Mouse (Mus musculus): ENCODE measurements around the gene Ivns1abp. TPM values are rescaled to one million over a fixed set of nuclear protein-coding genes. Genes with fewer than 3 reads are reported as not detected.
"Not testable (repeated sequence)": the region's sequence is repeated elsewhere in the genome, so short reads cannot be mapped to it uniquely, and the experiment has no call there.

Gene Ivns1abp
- polyA plus RNA-seq (2012; ENCODE audit: insufficient read depth, insufficient read length, missing spikeins): 115 and 122 TPM in 2 replicates

DNA sequence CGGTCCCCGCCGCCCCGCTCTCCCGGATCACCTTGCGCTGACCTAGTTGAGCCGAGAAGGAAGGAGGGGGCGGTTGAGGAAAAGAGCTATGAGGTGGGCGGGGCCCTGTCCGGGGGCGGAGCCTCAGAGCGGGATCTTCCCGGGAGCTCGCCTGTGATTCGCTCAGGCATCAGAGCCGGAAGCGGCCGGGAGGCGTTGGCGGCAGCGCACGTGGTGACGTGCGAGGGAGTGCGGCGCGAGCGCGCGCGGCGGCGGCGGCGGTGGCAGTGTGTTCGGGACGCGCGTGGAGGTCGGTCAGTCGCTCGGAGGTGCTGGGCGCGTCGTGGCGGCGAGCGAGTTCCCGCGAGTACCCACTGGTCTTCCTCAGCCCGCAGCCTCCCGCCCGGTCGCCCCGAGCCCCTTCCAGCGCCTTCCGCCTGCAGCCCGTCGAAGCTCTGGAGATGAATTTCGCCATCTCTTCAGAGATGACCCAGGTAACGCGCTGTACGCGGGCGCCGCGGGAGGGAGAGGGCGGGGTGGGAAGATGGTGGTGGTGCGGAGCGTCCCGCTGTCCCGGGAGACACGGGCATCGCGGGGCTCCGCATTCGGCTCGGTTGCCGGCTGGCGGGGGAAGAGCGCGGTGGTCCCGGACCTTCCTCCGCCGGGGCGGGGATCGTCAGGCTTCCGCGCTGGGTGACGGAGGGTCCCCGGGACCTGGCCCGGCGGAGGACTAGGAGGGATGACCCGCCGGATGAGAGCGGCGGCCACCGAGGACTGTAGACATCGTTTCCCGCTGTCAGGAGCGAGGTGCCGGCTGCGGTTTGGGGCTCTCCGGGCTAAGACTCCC is at the start of gene Ivns1abp:
Ivns1abp (plus strand) TSS at position 195 of the 826 bp plus-strand sequence.
- peak within 1 kb of the TSS; percentile 98 for H3K4me3 ChIP-seq (ENCODE audit: insufficient read depth, low read length)
- TF ChIP-seq CTCF (IDR thresholded peaks at IDR 0.05; ENCODE audit: low read depth, low read length): no peak
- no peak for TF ChIP-seq POLR2A (IDR thresholded peaks at IDR 0.05; ENCODE audit: borderline replicate concordance, low read depth, low read length)
- H3K4me1 ChIP-seq (ENCODE audit: control insufficient read depth, insufficient read depth, low read length): peaks cover 28% of the 10 kb centered on the region
- H3K27ac ChIP-seq (ENCODE audit: insufficient read depth, low read depth, low read length): peak within 1 kb of the TSS; percentile 94

DNA sequence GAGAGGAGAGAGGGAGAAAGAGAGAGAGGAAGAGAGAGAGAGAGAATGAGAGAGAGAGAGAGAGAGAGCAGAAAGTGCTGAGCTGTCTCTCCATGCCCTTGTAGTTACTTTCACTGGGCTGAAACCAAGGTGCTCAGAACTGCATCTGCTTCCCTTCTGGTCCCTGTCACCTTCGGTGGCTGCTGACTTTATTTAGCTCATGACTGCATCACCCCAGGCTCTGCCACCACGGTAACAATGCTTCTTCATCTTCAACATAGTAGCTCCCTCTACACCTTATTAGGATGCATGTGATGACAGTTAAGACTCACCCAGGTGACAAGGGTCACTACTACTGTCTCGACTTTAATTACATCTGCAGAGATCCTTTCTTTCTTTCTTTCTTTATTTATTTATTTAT is 48.8 kb upstream of the Ivns1abp start:
- H3K4me3 ChIP-seq (ENCODE audit: insufficient read depth, low read length): no peak overlapping the region
- H3K4me1 ChIP-seq (ENCODE audit: control insufficient read depth, insufficient read depth, low read length): no peaks in the 10 kb centered on the region
- TF ChIP-seq CTCF (IDR thresholded peaks at IDR 0.05; ENCODE audit: low read depth, low read length): no peak
- no peak for TF ChIP-seq POLR2A (IDR thresholded peaks at IDR 0.05; ENCODE audit: borderline replicate concordance, low read depth, low read length)
- no peak overlapping the region for H3K27ac ChIP-seq (ENCODE audit: insufficient read depth, low read depth, low read length)

DNA sequence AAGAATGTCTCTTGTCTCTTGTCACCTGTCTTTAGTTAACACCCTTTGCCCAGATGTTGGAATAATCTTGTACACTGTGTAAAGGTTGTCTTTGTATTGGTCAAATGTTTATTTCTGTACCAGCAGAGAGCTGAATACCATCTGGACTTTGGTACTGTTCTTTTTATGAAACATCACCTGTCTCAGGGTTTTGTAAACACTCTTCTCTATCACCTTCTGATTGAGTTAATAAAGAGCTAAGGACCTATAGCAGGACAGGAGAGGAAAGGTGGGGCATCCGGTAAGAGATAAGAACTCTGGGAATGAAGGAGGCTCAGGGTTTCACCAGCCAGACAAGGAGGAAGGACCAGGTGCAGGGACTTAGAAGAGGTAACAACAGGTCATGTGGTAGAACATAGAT is 47.7 kb upstream of the Ivns1abp start:
- H3K4me3 ChIP-seq (ENCODE audit: insufficient read depth, low read length): no peak overlapping the region
- H3K4me1 ChIP-seq (ENCODE audit: control insufficient read depth, insufficient read depth, low read length): no peaks in the 10 kb centered on the region
- H3K27ac ChIP-seq (ENCODE audit: insufficient read depth, low read depth, low read length): no peak overlapping the region
- TF ChIP-seq CTCF (IDR thresholded peaks at IDR 0.05; ENCODE audit: low read depth, low read length) (no peak), POLR2A (IDR thresholded peaks at IDR 0.05; ENCODE audit: borderline replicate concordance, low read depth, low read length) (no peak)

DNA sequence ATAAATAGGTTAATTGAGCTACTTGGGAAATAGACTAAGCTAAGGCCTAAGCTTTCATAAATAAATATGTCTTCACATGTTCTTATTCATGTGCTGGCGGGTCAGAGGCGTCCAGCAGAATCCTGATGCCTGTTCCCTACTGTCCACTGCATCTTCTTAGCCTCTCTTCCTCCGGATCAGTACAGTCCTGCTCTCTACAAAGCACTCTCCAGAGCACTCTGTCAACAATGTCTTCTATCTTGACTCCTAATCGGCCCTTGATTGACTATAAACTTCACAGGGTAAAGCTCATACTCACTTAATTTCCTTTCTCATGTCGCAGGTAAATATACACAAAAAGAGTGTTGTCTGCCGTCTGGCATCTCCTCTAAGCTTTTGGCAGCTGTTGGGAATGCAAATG is 47.3 kb upstream of the Ivns1abp start:
- TF ChIP-seq CTCF (IDR thresholded peaks at IDR 0.05; ENCODE audit: low read depth, low read length) (no peak), POLR2A (IDR thresholded peaks at IDR 0.05; ENCODE audit: borderline replicate concordance, low read depth, low read length) (no peak)
- Histone ChIP-seq H3K4me1 (ENCODE audit: control insufficient read depth, insufficient read depth, low read length) (no peaks in the 10 kb centered on the region), H3K4me3 (ENCODE audit: insufficient read depth, low read length) (no peak overlapping the region), H3K27ac (ENCODE audit: insufficient read depth, low read depth, low read length) (no peak overlapping the region)

DNA sequence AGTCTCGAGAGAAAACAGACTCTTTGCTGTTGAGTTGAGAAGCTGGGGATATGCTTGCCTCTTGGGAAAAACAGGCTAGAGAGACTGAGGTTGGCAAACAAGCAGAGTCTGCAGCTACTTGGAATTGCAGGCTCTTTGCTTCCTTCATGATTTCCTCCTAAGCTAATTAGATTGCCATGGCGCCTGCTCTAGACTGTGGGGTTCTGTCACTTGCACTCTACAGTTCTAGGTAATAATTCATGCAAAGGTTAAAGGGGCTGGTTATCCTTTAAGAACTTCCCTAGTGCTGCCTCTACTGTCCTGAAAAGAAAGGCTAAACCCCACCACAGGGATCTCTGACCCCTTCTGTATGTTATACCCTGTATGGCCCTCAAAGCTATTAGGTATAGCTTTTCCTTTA is 46.7 kb upstream of the Ivns1abp start:
- H3K4me3 ChIP-seq (ENCODE audit: insufficient read depth, low read length): no peak overlapping the region
- TF ChIP-seq CTCF (IDR thresholded peaks at IDR 0.05; ENCODE audit: low read depth, low read length) (no peak), POLR2A (IDR thresholded peaks at IDR 0.05; ENCODE audit: borderline replicate concordance, low read depth, low read length) (no peak)
- H3K27ac ChIP-seq (ENCODE audit: insufficient read depth, low read depth, low read length): no peak overlapping the region
- no peaks in the 10 kb centered on the region for H3K4me1 ChIP-seq (ENCODE audit: control insufficient read depth, insufficient read depth, low read length)

DNA sequence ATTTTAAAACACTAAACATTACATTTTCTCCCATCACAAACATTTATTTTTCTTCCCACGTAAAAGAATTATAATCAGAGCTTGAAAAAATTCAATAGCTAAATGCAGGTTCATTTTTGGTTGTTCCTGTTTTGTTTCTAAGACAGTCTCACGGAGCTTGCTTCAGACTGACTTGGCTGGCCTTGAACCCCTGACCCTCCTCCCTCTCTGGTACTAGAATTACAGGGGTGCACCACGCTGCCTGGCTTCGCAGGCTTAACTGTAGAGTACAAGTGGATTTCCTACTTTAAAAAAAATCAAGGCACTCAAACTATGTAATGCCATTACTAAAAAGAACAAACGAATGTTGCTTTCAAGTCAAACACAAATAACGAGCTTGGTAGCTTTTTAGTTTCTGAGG is 42.8 kb upstream of the Ivns1abp start:
- Histone ChIP-seq H3K27ac (ENCODE audit: insufficient read depth, low read depth, low read length) (no peak overlapping the region), H3K4me3 (ENCODE audit: insufficient read depth, low read length) (no peak overlapping the region), H3K4me1 (ENCODE audit: control insufficient read depth, insufficient read depth, low read length) (no peaks in the 10 kb centered on the region)
- TF ChIP-seq POLR2A (IDR thresholded peaks at IDR 0.05; ENCODE audit: borderline replicate concordance, low read depth, low read length) (no peak), CTCF (IDR thresholded peaks at IDR 0.05; ENCODE audit: low read depth, low read length) (no peak)

DNA sequence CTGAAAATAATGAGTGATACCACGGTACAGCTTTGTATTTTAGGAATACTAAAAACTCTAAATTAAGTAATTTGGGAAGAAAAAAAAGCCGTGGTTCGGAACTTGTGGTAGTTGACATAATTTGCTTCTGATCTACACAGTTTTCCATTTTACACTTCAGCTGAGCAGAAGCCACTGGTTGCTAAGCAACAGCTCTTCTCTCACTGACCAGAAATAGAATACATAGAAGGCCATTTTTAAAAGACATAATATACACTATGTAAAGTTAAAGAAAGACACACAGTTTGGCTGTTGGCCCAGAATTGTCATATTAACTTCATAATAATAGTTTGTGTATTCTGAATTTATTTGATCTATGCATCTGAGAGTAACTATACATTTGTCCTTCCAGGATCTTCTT is 42.4 kb upstream of the Ivns1abp start:
- TF ChIP-seq CTCF (IDR thresholded peaks at IDR 0.05; ENCODE audit: low read depth, low read length): no peak
- TF ChIP-seq POLR2A (IDR thresholded peaks at IDR 0.05; ENCODE audit: borderline replicate concordance, low read depth, low read length): no peak
- Histone ChIP-seq H3K4me3 (ENCODE audit: insufficient read depth, low read length) (no peak overlapping the region), H3K27ac (ENCODE audit: insufficient read depth, low read depth, low read length) (no peak overlapping the region), H3K4me1 (ENCODE audit: control insufficient read depth, insufficient read depth, low read length) (peaks cover 4% of the 10 kb centered on the region; the same call in 1 of the 2 replicates)

DNA sequence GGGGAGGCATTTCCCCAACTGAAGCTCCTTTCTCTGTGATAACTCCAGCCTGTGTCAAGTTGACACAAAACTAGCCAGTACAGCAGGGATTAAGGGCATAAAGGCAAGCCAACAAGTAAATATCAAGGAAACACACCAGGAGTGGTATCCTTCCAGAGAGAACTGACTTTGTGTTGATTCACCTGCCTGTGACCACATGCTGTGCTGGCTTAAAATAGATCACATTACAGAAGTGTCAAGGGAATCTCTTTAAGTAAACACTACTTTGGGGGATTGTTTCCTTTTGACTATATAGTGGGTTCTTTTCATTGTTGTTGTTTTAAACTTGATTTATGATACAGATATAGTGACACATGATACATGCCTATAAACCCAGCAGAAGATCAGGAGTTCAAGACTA is 41.0 kb upstream of the Ivns1abp start:
- no peak overlapping the region for H3K27ac ChIP-seq (ENCODE audit: insufficient read depth, low read depth, low read length)
- H3K4me1 ChIP-seq (ENCODE audit: control insufficient read depth, insufficient read depth, low read length): peaks cover 8% of the 10 kb centered on the region
- H3K4me3 ChIP-seq (ENCODE audit: insufficient read depth, low read length): no peak overlapping the region
- TF ChIP-seq POLR2A (IDR thresholded peaks at IDR 0.05; ENCODE audit: borderline replicate concordance, low read depth, low read length) (no peak), CTCF (IDR thresholded peaks at IDR 0.05; ENCODE audit: low read depth, low read length) (no peak)

DNA sequence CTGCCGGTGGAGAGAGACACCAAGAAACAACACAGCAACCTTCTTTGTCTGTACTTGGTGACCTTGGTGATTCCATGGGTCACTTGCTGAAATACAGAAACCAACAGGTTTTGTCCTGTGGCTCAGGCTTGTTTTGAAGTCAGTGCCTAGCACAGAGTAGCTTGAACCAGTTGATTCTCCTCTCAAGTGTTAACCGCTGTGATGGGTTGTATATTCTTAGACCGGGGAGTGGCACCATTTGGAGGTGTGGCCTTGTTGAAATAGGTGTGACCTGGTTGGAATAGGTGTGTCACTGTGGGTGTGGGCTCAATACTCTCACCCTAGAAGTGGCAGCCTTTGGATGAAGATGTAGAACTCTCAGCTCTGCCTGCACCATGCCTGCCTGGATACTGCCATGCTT is 39.3 kb upstream of the Ivns1abp start:
- not testable (repeated sequence) for H3K27ac ChIP-seq (ENCODE audit: insufficient read depth, low read depth, low read length); H3K4me3 ChIP-seq (ENCODE audit: insufficient read depth, low read length); H3K4me1 ChIP-seq (ENCODE audit: control insufficient read depth, insufficient read depth, low read length)

DNA sequence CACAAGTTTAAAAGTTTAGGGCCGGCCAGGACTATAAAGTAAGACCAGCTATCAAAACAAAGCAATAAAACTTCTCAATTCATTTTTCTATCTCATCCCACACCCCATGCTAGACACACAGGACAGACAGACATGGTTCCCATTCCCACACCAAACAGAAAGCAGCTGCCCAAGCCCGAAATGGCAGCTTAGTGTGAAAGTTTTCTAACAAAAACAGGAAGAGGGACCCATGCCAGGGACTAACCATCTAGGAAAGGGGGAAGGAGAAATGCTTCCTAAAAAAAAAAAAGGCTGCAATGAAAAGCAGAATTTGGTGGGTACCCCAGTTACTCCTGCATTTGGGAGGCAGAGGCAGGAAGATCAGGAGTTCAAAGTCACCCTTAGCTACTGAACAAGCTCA is 37.2 kb upstream of the Ivns1abp start:
- TF ChIP-seq CTCF (IDR thresholded peaks at IDR 0.05; ENCODE audit: low read depth, low read length) (no peak), POLR2A (IDR thresholded peaks at IDR 0.05; ENCODE audit: borderline replicate concordance, low read depth, low read length) (no peak)
- Histone ChIP-seq H3K4me1 (ENCODE audit: control insufficient read depth, insufficient read depth, low read length) (peaks cover 9% of the 10 kb centered on the region), H3K27ac (ENCODE audit: insufficient read depth, low read depth, low read length) (peak overlapping the region; percentile 37), H3K4me3 (ENCODE audit: insufficient read depth, low read length) (no peak overlapping the region)
